Mouse (Mus musculus): ENCODE measurements at regions not wholly inside any gene's neighbourhood (a gene's known extent, or its start where the extent isn't known, plus 50 kb on each side); places are given as distances from the start of the nearest gene placed in this dataset.

DNA sequence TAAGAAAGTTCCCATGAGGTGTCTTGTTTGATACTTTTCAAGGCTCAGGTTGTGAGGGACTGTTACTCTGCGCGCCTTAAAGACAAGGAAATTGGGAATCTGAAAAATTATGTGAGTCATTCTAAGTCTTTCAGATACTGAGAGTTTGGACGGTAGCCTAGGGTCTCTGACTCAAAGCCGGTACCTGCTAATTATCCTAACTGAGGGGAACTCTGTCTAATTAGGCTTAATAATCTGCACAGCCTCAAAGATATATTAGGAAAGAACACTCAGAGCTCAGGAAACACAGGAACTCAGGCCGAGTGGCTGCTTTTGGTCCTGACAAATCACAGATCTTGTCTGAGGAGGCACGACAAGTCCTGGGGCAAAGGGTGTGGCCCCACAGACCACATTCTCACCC is 295.7 kb downstream of the Lmo4 start:
- TF ChIP-seq CTCF (IDR thresholded peaks at IDR 0.05; ENCODE audit: low read depth) (no peak), EP300 (IDR thresholded peaks at IDR 0.05; ENCODE audit: low read depth) (no peak)

All from liver, postnatal 0 days (tissue).